Mouse (Mus musculus) pancreas, adult 10 weeks (tissue): ENCODE data around the gene 4930480E11Rik. TPM values are rescaled to one million over a fixed set of nuclear protein-coding genes. Genes with fewer than 3 reads are reported as not detected.

Source experiments
- polyA plus RNA-seq: library from polyadenylated mRNA; stranded (reverse); fragments of 350-450 nt; fragmentation: Illumina TruSeq; extraction: RNeasy Lipid Tissue Mini Kit (QIAGEN cat#74804); gene quantifications from one replicate; pipeline ENCODE4 v1.2.3, GENCODE M21; 2015; ENCODE audit warnings: low read depth, low replicate concordance; ENCODE audit not compliant: insufficient read depth

4930480E11Rik gene
- not detected for polyA plus RNA-seq

GRCm38 (mm10) chrX:78369343-78369742 is at the start of gene 4930480E11Rik:
4930480E11Rik (plus strand) TSS chrX:78369643.

Other genes starting within 250 kb of the 4930480E11Rik start
- not detected for gene Gm5938, start 244.2 kb upstream of the 4930480E11Rik start, polyA plus RNA-seq
- gene Obp1b, start 182.9 kb upstream of the 4930480E11Rik start, polyA plus RNA-seq, result not detected
- gene Gm14743, start 123.7 kb upstream of the 4930480E11Rik start, polyA plus RNA-seq, result not detected
- 1.8 TPM for gene Prrg1, start 214.3 kb downstream of the 4930480E11Rik start, polyA plus RNA-seq